Comparison of ENCODE assay signal across 22 mouse cellular contexts in genomic region chr10:29302230-29302629, GRCm38 (mm10).
"Had no signal": no experiment of that assay in that cellular context is flagged by ENCODE, and none has a peak within 500 bp of the region (broad histone marks: within the 10 kb centered on the region; RNA-seq: fewer than 3 reads in every experiment).

No protein-coding gene starts in this region.

- ATAC-seq: liver, postnatal 0 days; lung, postnatal 0 days; midbrain, embryonic 16.5 days had no signal

- H3K36me3 ChIP-seq: lung, embryonic 15.5 days; neural tube, embryonic 13.5 days; neural tube, embryonic 15.5 days had no signal

- H3K4me1 ChIP-seq: lung, embryonic 15.5 days; neural tube, embryonic 13.5 days; neural tube, embryonic 15.5 days had no signal

- H3K9me3 ChIP-seq: lung, embryonic 15.5 days; megakaryocyte, embryonic 14.5 days; neural tube, embryonic 13.5 days; neural tube, embryonic 15.5 days had no signal

- H3K9ac ChIP-seq: liver, postnatal 0 days; lung, embryonic 15.5 days; neural tube, embryonic 13.5 days; neural tube, embryonic 15.5 days had no signal

- H3K27ac ChIP-seq: lung, embryonic 15.5 days; macrophage; neural tube, embryonic 13.5 days; neural tube, embryonic 15.5 days had no signal

- H3K4me3 ChIP-seq: lung, embryonic 15.5 days; megakaryocyte, embryonic 14.5 days; myocyte; neural tube, embryonic 13.5 days; neural tube, embryonic 15.5 days had no signal

- H3K27me3 ChIP-seq: lung, embryonic 15.5 days; megakaryocyte, embryonic 14.5 days; neural tube, embryonic 13.5 days; neural tube, embryonic 15.5 days had no signal

- H3K4me2 ChIP-seq: lung, embryonic 15.5 days; midbrain, embryonic 11.5 days; neural tube, embryonic 13.5 days; neural tube, embryonic 15.5 days had no signal

- DNase-seq: liver, postnatal 0 days; lung, adult 2 months; lung, postnatal 14 days; lung, postnatal 36 days; midbrain, embryonic 14.5 days; retina, postnatal 1 day; right cerebral cortex, adult 18-20 months; right cerebral cortex, postnatal 25 days; right cerebral cortex, postnatal 4 days; spleen, adult 18-20 months; thymus, adult 18-20 months; thymus, postnatal 14 days; thymus, postnatal 36 days had no signal
